Mouse (Mus musculus) hindbrain, embryonic 10.5 days (tissue): ENCODE data around the gene Grin2b. TPM values are rescaled to one million over a fixed set of nuclear protein-coding genes. Genes with fewer than 3 reads are reported as not detected.
"Not testable (repeated sequence)": the region's sequence is repeated elsewhere in the genome, so short reads cannot be mapped to it uniquely, and the experiment has no call there.

Experiments
- DNase-seq: peaks from one replicate; pipeline ENCODE4 v3.0.0-alpha.2; 2017; ENCODE audit warnings: low spot score
- H3K27ac ChIP-seq: fragments of 300-500 bp; sonication (generic); 2 replicates; pipeline ENCODE4 v1.5.1; 2016; ENCODE audit warnings: mild to moderate bottlenecking, moderate library complexity
- H3K27me3 ChIP-seq: fragments of 300-500 bp; sonication (generic); 2 replicates; pipeline ENCODE4 v1.6.1; 2016; ENCODE audit warnings: mild to moderate bottlenecking; ENCODE audit not compliant: poor library complexity, insufficient read depth, severe bottlenecking
- H3K36me3 ChIP-seq: fragments of 300-500 bp; sonication (generic); 2 replicates; pipeline ENCODE4 v1.6.1; 2016; ENCODE audit warnings: mild to moderate bottlenecking, moderate library complexity
- H3K4me1 ChIP-seq: fragments of 300-500 bp; sonication (generic); replicated peaks from 2 replicates; pipeline ENCODE4 v1.6.1; 2016; ENCODE audit warnings: mild to moderate bottlenecking
- H3K4me3 ChIP-seq: fragments of 300-500 bp; sonication (generic); 2 replicates; pipeline ENCODE4 v1.5.1; 2016; ENCODE audit warnings: mild to moderate bottlenecking, moderate library complexity
- H3K9me3 ChIP-seq: fragments of 300-500 bp; sonication (generic); 2 replicates; pipeline ENCODE4 v1.6.1; 2016; ENCODE audit warnings: mild to moderate bottlenecking, moderate library complexity
- WGBS: fragments of 180-500 bp; shearing (Covaris S2); methylation state at CpG from one replicate; pipeline ENCODE4 v1.1.7; 2016; 5-methylcytosine and 5-hydroxymethylcytosine counted together
- polyA plus RNA-seq: library from polyadenylated mRNA; unstranded; fragments of >200 nt; fragmentation: Nextera tagmentation; extraction: Ambion mirVana; gene quantifications from 2 replicates; pipeline ENCODE4 v1.2.1, GENCODE M21; 2016

The Grin2b gene
- polyA plus RNA-seq, 1 experiment from 2014 or later: 0.47 TPM

DNA sequence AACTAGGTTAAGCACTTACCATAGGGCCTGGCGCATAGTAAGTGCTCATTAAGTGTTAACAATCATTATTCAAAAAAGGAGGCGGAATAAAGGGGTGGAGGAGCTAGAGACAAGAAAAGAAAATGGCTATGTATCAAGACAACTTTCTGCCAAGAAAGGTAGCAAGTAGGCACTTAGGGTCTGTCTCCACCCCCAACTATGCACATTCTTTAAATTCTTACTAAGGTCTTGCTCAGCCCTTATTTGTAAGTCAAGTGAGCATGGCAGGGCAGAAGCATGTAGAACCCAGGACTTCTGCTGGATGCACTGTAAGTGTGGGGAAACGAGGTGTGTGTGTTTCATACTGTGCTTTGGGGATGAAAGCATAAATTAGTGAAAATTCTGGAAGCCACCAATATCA is 329.6 kb downstream of the Grin2b start:
- Histone ChIP-seq H3K4me3 (no peak overlapping the region), H3K36me3 (no peaks in the 10 kb centered on the region), H3K27me3 (no peaks in the 10 kb centered on the region), H3K9me3 (no peaks in the 10 kb centered on the region), H3K4me1 (no peaks in the 10 kb centered on the region), H3K27ac (no peak overlapping the region)
- 84% methylated on average over 3 of the region's 3 CpGs for WGBS
- no peak for DNase-seq

DNA sequence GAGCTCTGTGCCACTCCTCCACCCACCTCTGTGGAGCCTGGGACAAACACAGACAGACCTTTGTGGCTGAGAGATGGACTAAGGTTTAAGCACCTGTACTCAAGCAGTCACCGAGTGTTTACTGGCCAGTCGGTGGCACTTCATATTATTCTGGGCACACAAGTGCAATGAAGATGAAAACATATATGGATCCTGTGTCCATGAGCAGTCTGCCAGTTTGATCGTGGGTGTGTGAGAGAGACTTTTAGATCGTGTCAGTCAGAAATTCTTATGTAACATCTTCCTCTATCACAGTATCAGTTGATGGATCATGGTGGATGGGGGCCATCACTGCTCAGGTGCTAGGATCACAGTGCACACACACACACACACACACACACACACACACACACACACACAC is 337.0 kb downstream of the Grin2b start:
- 96% methylated on average over 4 of the region's 4 CpGs for WGBS
- Histone ChIP-seq H3K4me3 (no peak overlapping the region), H3K27ac (no peak overlapping the region), H3K36me3 (no peaks in the 10 kb centered on the region), H3K27me3 (no peaks in the 10 kb centered on the region), H3K9me3 (no peaks in the 10 kb centered on the region), H3K4me1 (no peaks in the 10 kb centered on the region)
- DNase-seq: no peak

DNA sequence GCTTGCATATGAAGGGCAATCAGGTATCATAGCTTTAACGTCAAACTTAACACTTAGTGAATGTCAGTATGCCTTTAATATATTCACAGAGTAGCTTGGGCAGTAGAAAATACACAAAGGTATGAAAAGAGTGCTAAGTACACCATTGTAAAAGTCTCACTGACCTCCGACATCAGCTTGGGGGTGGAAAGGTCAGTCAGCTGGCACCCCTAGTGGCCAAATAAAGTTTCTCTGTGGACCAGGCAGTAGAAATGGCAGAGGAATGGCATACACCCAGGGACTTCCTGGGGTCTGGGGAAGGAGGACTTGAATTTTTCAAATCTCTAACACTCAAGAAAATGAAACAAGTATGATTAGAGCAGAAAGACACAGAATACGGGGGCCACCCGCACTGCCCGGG is 339.8 kb downstream of the Grin2b start:
- Histone ChIP-seq H3K4me3 (no peak overlapping the region), H3K4me1 (no peaks in the 10 kb centered on the region), H3K36me3 (no peaks in the 10 kb centered on the region), H3K27me3 (no peaks in the 10 kb centered on the region), H3K9me3 (no peaks in the 10 kb centered on the region), H3K27ac (no peak overlapping the region)
- DNase-seq: no peak
- WGBS: 76% methylated on average over 5 of the region's 5 CpGs

DNA sequence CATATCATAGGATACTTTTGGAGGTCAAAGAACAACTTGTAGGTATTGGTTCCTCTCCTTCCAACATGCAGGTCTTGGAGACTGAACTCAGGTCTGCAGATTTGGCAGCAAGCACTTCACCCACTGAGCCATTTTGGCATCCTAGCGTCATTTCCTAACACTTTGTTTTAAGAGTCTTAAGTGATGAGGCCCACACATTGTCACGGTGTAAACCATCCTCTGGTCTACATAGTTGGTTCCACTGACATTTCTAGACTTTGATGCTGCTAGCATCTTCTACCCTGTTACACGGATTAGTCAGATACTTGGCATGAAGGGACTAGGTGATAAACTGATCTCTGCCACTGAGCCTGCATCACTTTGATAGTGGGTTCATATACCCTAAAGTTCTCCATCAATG is 341.3 kb downstream of the Grin2b start:
- DNase-seq: no peak
- Histone ChIP-seq H3K27ac (no peak overlapping the region), H3K27me3 (no peaks in the 10 kb centered on the region), H3K36me3 (no peaks in the 10 kb centered on the region), H3K4me3 (no peak overlapping the region), H3K4me1 (no peaks in the 10 kb centered on the region), H3K9me3 (no peaks in the 10 kb centered on the region)
- WGBS: 90% methylated on average over 3 of the region's 3 CpGs

DNA sequence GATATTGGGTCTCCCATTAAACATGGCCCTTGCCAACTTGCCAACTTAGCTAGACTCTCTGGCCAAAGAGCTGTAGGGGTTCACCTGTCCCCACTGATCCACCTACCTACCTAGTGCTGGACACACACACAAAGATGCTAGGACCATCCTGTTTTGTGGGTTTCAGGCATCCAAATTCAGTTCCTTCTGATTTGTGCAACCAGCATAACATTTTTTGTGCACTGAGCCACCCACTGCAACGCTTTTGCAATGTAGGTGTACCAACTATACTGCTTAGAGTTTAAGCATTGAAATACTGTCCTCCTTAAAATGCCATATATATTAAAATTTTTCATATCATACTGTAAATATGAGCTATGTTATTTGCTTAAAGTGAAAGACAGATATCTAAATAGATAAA is 342.3 kb downstream of the Grin2b start:
- H3K4me3 ChIP-seq: no peak overlapping the region
- H3K27me3 ChIP-seq: no peaks in the 10 kb centered on the region
- no peaks in the 10 kb centered on the region for H3K9me3 ChIP-seq
- DNase-seq: no peak
- H3K4me1 ChIP-seq: no peaks in the 10 kb centered on the region
- WGBS: 86% methylated on average over 1 of the region's 1 CpGs
- no peak overlapping the region for H3K27ac ChIP-seq
- H3K36me3 ChIP-seq: no peaks in the 10 kb centered on the region

DNA sequence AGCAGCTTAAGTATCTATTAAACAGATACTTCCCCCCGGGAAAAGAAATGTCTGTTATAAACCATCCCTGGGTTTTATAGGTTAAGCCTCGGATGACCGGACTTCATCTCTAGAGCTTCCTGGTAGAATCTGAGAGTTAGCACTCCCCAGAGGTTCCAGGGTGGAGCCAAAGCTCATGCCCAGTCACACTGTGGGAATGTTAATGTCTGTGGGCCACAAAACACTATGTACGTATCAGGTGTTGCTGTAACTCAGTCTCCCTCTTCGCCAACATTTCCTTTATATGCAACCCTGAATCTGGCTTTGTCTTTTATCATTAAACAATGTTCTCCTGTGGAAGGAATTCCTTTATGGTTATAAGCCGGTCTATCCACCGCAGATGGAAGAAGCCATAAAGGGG is 343.9 kb downstream of the Grin2b start:
- 90% methylated on average over 7 of the region's 7 CpGs for WGBS
- Histone ChIP-seq H3K9me3 (no peaks in the 10 kb centered on the region), H3K4me3 (no peak overlapping the region), H3K27me3 (no peaks in the 10 kb centered on the region), H3K36me3 (no peaks in the 10 kb centered on the region), H3K27ac (no peak overlapping the region), H3K4me1 (no peaks in the 10 kb centered on the region)
- DNase-seq: no peak

DNA sequence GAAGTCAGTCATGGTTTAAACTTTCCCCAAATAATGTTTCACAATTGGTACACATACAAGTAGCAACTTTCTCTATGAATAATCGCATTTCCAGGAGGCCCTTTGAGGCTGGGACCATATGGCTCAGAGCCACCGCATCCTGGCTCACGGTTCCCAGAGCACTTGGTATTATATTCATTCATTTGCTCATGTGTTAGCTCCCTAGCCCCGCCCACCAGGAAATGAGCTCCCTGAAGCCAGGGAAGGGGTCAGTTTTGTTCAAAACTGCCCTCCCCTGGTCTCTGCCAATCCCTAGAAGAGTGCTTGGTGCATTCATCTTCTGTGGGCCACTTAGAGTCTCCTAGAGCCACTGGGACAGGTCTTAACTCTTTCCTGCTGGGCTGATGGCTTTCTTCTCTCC is 344.3 kb downstream of the Grin2b start:
- Histone ChIP-seq H3K36me3 (no peaks in the 10 kb centered on the region), H3K27ac (no peak overlapping the region), H3K4me1 (no peaks in the 10 kb centered on the region), H3K27me3 (no peaks in the 10 kb centered on the region), H3K9me3 (no peaks in the 10 kb centered on the region), H3K4me3 (no peak overlapping the region)
- DNase-seq: no peak
- WGBS: 63% methylated on average over 4 of the region's 4 CpGs

DNA sequence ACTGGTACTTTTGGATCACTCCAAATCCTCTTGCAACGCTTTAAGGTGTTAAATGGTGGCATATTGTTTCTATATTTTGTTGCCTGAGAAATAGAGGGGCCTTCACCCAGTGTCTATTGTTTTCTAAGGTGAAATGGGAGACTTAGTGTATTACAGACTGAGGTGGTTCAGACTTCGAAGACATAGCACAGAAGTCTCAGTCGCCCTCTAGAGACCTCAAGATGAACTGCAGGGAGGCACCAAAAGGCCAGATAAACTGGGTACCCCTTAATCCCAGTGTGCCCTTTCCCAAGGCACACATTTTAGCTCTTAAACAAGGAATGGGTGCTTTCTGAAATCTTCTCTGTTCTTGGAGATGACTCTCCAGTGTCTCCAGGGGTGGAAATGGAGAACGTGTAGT is 345.4 kb downstream of the Grin2b start:
- Histone ChIP-seq H3K36me3 (no peaks in the 10 kb centered on the region), H3K27ac (no peak overlapping the region), H3K27me3 (no peaks in the 10 kb centered on the region), H3K9me3 (no peaks in the 10 kb centered on the region), H3K4me1 (no peaks in the 10 kb centered on the region), H3K4me3 (no peak overlapping the region)
- peak; percentile 48 for DNase-seq
- WGBS: 24% methylated on average over 4 of the region's 4 CpGs

DNA sequence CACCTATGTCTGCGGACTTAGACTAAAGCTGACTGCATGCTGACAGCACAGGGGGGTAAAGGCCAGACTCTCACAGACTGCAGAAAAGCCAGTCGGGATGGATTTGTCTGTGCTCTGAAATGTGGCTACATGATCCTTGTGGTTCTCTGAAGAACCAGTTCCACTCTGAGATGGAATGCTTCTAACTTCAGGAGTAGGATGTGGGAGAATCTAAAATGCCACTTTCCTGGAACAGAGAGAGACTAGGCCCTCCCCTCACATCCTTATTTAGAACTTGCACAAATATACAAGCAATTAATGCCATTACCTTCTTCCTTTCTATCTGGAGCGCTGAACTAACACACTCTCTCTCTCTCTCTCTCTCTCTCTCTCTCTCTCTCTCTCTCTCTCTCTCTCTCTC is 346.0 kb downstream of the Grin2b start:
- no peaks in the 10 kb centered on the region for H3K27me3 ChIP-seq
- no peak overlapping the region for H3K4me3 ChIP-seq
- no peaks in the 10 kb centered on the region for H3K36me3 ChIP-seq
- WGBS: 86% methylated on average over 3 of the region's 3 CpGs
- H3K27ac ChIP-seq: no peak overlapping the region
- no peaks in the 10 kb centered on the region for H3K4me1 ChIP-seq
- DNase-seq: no peak
- H3K9me3 ChIP-seq: no peaks in the 10 kb centered on the region

DNA sequence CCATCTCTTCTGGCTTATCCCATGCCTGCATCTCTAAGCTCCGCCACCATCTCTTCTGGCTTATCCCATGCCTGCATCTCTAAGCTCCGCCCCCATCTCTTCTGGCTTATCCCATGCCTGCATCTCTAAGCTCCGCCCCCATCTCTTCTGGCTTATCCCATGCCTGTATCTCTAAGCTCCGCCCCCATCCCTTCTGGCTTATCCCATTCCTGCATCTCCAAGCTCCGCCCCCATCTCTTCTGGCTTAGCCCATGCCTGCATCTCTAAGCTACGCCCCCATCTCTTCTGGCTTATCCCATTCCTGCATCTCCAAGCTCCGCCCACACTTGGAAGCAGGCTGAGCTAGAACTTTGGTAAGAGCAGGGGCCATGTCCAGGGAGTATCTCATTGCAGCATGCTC is 346.5 kb downstream of the Grin2b start:
- not testable (repeated sequence) for H3K27me3 ChIP-seq, H3K27ac ChIP-seq, H3K36me3 ChIP-seq, H3K4me1 ChIP-seq, DNase-seq, H3K4me3 ChIP-seq, H3K9me3 ChIP-seq
- WGBS: 95% methylated on average over 7 of the region's 7 CpGs

DNA sequence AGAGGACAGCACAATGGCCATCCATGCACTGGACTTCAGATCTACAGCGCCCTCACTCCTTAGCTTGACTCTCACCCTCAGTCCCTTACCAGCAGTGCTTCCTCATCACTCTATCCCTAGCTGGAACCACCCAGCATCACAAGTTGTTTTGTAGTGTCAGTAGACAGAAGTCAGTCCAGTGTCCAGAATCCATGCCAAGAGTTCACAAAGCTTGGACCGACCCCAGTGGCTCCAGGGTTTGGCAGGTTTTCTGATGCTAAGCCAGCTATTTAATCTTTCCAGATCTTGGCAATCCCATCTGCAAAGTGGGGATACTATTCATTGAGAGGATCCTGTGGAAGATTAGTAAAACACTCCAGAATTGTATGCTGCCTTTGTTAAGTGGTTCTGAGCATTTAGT is 355.9 kb downstream of the Grin2b start:
- no peaks in the 10 kb centered on the region for H3K4me1 ChIP-seq
- no peaks in the 10 kb centered on the region for H3K9me3 ChIP-seq
- DNase-seq: no peak
- no peak overlapping the region for H3K27ac ChIP-seq
- no peak overlapping the region for H3K4me3 ChIP-seq
- 94% methylated on average over 2 of the region's 2 CpGs for WGBS
- no peaks in the 10 kb centered on the region for H3K27me3 ChIP-seq
- no peaks in the 10 kb centered on the region for H3K36me3 ChIP-seq

DNA sequence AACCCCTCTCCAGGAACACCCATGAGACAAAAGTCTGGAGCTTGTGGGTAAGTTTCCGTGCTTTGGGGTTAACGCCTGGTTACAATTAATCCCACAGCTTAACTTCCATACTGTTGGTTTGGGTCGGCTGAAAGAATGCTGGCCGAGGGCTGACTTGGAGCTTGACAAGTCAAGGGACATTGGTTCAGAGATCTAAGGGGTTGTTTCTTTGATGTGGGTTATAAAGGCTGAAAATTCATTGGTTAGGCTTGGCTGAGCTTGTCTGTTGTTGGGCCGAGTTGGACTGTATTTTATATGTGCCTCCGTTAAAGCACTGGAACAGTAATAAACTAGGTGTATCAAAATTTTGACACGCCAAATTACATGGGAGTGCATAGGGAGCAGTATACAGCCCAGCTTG is 359.6 kb downstream of the Grin2b start:
- WGBS: 77% methylated on average over 7 of the region's 7 CpGs
- Histone ChIP-seq H3K4me3 (no peak overlapping the region), H3K4me1 (no peaks in the 10 kb centered on the region), H3K27ac (no peak overlapping the region), H3K9me3 (no peaks in the 10 kb centered on the region), H3K27me3 (no peaks in the 10 kb centered on the region), H3K36me3 (no peaks in the 10 kb centered on the region)
- DNase-seq: no peak

DNA sequence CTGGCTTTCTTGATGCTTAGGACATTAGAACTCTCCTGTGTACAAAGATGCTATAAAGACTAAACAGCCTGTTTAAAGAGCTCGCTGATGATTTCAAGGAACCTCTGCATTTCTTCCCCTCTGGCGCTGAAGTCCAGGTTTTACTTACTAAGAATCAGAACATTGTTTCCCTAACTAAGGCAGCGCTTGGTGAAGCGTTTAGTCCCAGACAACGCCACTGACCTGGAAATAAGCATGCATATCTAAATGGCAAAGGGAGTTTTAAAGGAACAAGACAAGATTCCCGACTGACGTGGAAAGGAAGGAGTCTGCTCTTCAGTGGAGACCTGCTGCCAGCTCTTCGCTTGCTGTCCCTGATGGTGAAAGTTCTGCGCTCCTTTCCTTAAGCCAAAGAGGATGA is 367.9 kb downstream of the Grin2b start:
- 64% methylated on average over 9 of the region's 9 CpGs for WGBS

DNA sequence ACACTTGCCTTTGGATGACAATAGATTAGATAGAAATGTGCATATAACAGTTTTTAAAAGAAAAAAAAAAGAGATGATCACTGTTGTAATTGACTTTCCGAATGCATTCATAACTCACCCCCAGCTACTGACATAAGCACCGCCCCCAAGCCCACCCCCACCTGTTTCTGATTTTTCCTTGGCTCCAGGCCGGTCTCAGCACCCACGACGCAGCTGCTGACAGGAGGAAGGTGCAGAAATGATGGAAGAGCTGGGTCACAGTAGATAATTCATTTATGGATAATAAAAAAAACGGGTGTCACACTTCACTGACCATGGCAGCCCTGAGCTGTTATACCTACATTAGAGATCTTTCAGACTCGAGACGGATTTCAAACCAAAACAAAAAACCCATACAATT is 373.4 kb downstream of the Grin2b start:
- no peaks in the 10 kb centered on the region for H3K9me3 ChIP-seq
- no peaks in the 10 kb centered on the region for H3K4me1 ChIP-seq
- H3K27ac ChIP-seq: no peak overlapping the region
- WGBS: 84% methylated on average over 8 of the region's 8 CpGs
- no peaks in the 10 kb centered on the region for H3K27me3 ChIP-seq
- H3K36me3 ChIP-seq: no peaks in the 10 kb centered on the region
- no peak overlapping the region for H3K4me3 ChIP-seq
- no peak for DNase-seq

More for the DNA sequence above, 367.9 kb downstream of the Grin2b start:
- no peak for DNase-seq
- H3K4me3 ChIP-seq: no peak overlapping the region
- H3K27ac ChIP-seq: no peak overlapping the region
- H3K27me3 ChIP-seq: no peaks in the 10 kb centered on the region
- no peaks in the 10 kb centered on the region for H3K36me3 ChIP-seq
- H3K4me1 ChIP-seq: peaks cover 5% of the 10 kb centered on the region; the same call in 1 of the 2 replicates
- H3K9me3 ChIP-seq: no peaks in the 10 kb centered on the region
